Mouse (Mus musculus): ENCODE results near the gene Sertad3. TPM values are rescaled to one million over a fixed set of nuclear protein-coding genes. Genes with fewer than 3 reads are reported as not detected.

Gene Sertad3
- total and polyA plus RNA-seq, 3 experiments, result 2.0 to 6.7 TPM; not detected in 1

DNA sequence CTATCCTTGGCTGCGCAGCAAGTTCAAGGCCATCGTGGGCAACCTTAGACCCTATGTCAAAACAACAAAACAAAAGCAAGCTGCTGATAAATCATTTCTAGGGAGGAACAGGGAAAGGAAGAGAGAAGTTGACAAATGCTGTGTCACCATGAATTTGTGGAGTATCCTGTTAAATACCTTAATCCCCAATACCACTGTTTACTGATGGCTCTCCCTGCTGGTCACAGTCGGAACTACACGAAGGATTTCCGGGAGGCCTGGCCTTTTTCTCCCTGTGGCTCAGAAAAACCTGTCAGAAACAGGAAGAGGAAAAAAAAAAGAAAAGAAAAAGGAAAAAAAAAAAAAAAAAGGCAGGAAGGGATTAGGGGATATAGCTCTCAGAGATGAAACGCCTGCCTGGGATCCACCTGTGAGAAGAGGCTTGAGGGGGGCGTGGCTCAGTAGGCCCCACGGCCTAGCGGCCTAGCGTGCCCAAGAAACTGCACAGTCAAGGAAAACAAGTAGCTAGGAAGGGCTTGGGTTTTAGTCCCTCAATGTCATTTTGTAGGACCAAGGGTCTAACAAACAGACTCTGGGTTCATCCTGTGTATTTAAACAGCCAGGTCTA lies 24.2 kb upstream of the Sertad3 start (continued):
- no peak; the same call in 1 of the 2 replicates for TF ChIP-seq GATA1 (IDR thresholded peaks at IDR 0.05; ENCODE audit: low read depth, low read length)
- TF ChIP-seq TBP (IDR thresholded peaks at IDR 0.05; ENCODE audit: low read depth, low read length), result no peak
- TF ChIP-seq TAL1 (IDR thresholded peaks at IDR 0.05; ENCODE audit: low read length), result no peak
- TF ChIP-seq USF2 (IDR thresholded peaks at IDR 0.05; ENCODE audit: borderline replicate concordance in 1 of 2, insufficient read depth in 1 of 2, low read depth in 1 of 2, low read length in 2 of 2), result no peak
- peak; percentile 38 for TF ChIP-seq MXI1 (IDR thresholded peaks at IDR 0.05; ENCODE audit: low read depth, low read length)

DNA sequence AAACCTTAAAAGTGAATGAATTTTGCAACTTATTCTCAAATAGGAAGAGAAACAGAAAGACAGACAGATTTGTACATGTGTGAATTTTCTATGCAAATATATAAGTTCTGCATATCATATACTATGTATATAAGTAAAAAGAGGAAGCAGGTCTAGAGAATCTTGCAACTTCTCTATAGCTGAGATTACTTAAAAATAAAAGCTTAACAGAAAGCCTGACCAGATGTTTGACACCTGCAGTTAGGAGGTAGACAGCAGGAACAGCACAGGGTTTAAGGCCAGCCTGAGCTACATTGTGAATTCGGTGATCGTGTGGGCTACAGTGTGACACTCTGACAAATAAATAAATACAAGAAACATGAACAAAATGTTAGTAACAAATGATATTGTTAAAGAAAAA lies 22.2 kb upstream of the Sertad3 start:
- Histone ChIP-seq H3K36me3 (ENCODE audit: control insufficient read depth in 1 of 2, insufficient read depth in 2 of 2, low read length in 2 of 2) (peaks cover 0 to 45% of the 10 kb centered on the region in 2 experiments; a peak in 3 of 4 replicates), H3K4me1 (ENCODE audit: control insufficient read depth in 1 of 2, insufficient read depth in 2 of 2, low read length in 2 of 2) (peaks cover 8 to 31% of the 10 kb centered on the region in 2 experiments), H3K9ac (ENCODE audit: control insufficient read depth, low read depth, low read length, poor library complexity, severe bottlenecking) (no peak overlapping the region), H3K27ac (ENCODE audit: control insufficient read depth, low read depth, low read length) (no peak overlapping the region), H3K4me3 (ENCODE audit: control insufficient read depth in 1 of 2, insufficient read depth in 1 of 2, low read depth in 2 of 2, low read length in 2 of 2) (no peak overlapping the region), H3K9me3 (replicated peaks; ENCODE audit: insufficient read depth, low read length) (no peaks in the 10 kb centered on the region), H3K27me3 (ENCODE audit: control insufficient read depth in 1 of 2, insufficient read depth in 2 of 2, low read length in 2 of 2) (no peaks in the 10 kb centered on the region), H3K79me2 (ENCODE audit: control insufficient read depth, insufficient read depth, low read length, poor library complexity) (peaks cover 21% of the 10 kb centered on the region)
- TF ChIP-seq MAFK (IDR thresholded peaks at IDR 0.05; ENCODE audit: borderline replicate concordance, low read depth, low read length) (no peak), TCF12 (IDR thresholded peaks at IDR 0.05; ENCODE audit: low read depth, low read length) (peak; percentile 78), ETS1 (IDR thresholded peaks at IDR 0.05; ENCODE audit: low read depth, low read length) (peak; percentile 53; the same call in 1 of the 2 replicates), EP300 (IDR thresholded peaks at IDR 0.05; ENCODE audit: low read depth in 1 of 2, low read length in 2 of 2) (peak in 1 of 2 experiments; percentile 47; a peak in 1 of 4 replicates), RCOR1 (IDR thresholded peaks at IDR 0.05; ENCODE audit: low read depth, low read length) (peak; percentile 97), TBP (IDR thresholded peaks at IDR 0.05; ENCODE audit: low read depth, low read length) (no peak), CHD2 (IDR thresholded peaks at IDR 0.05; ENCODE audit: low read length) (no peak), MYB (IDR thresholded peaks at IDR 0.05; ENCODE audit: low read depth, low read length) (no peak)
- DNase-seq (ENCODE audit: low read depth, low spot score), result peak; percentile 51

DNA sequence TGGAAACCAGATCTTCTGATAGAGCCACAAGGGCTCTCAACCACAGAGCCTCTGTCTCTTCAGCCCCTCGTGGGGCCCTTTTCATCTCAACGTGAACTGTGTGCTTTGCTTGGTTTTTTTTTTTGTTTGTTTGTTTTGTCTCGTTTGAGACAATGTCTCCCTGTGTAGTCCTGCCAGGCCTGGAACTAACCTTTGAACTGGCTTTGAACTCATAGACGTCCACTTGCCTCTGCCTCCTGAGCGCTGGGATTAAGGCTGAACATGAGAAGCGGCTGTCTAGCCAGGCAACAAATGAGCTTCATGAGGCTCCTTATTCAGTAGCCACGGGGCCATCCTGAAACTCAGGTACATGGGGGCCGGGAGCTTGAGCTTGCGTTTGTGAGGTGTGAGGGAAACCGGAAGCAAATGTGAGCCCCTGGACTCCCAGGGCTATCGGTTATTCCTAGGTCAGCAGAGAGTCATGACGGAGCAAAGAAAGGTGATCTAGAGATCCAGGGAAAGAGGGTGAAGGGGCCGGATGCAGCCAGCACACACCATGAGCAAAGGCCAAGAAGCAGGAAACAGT lies 21.3 kb upstream of the Sertad3 start:
- H3K9me3 ChIP-seq (replicated peaks; ENCODE audit: insufficient read depth, low read length), result no peaks in the 10 kb centered on the region
- no peaks in the 10 kb centered on the region for H3K27me3 ChIP-seq (ENCODE audit: control insufficient read depth in 1 of 2, insufficient read depth in 2 of 2, low read length in 2 of 2)
- H3K4me3 ChIP-seq (ENCODE audit: control insufficient read depth in 1 of 2, insufficient read depth in 1 of 2, low read depth in 2 of 2, low read length in 2 of 2), result no peak overlapping the region
- H3K27ac ChIP-seq (ENCODE audit: control insufficient read depth, low read depth, low read length), result no peak overlapping the region
- peaks cover 0 to 47% of the 10 kb centered on the region in 2 experiments; a peak in 3 of 4 replicates for H3K36me3 ChIP-seq (ENCODE audit: control insufficient read depth in 1 of 2, insufficient read depth in 2 of 2, low read length in 2 of 2)
- TF ChIP-seq MAZ (IDR thresholded peaks at IDR 0.05; ENCODE audit: low read depth, low read length), result no peak
- no peak for TF ChIP-seq TAL1 (IDR thresholded peaks at IDR 0.05; ENCODE audit: low read length)
- TF ChIP-seq GATA1 (IDR thresholded peaks at IDR 0.05; ENCODE audit: low read depth, low read length), result no peak
- no peak for TF ChIP-seq ZKSCAN1 (IDR thresholded peaks at IDR 0.05; ENCODE audit: low read depth, low read length)
- no peak for TF ChIP-seq SMC3 (IDR thresholded peaks at IDR 0.05; ENCODE audit: low read depth, low read length)
- TF ChIP-seq ZNF384 (IDR thresholded peaks at IDR 0.05; ENCODE audit: low read depth, low read length), result no peak
- no peak for TF ChIP-seq TBP (IDR thresholded peaks at IDR 0.05; ENCODE audit: low read depth, low read length)
- no peak for DNase-seq (ENCODE audit: low read depth, low spot score)
- peaks cover 8 to 26% of the 10 kb centered on the region in 2 experiments for H3K4me1 ChIP-seq (ENCODE audit: control insufficient read depth in 1 of 2, insufficient read depth in 2 of 2, low read length in 2 of 2)
- H3K9ac ChIP-seq (ENCODE audit: control insufficient read depth, low read depth, low read length, poor library complexity, severe bottlenecking), result no peak overlapping the region
- H3K79me2 ChIP-seq (ENCODE audit: control insufficient read depth, insufficient read depth, low read length, poor library complexity), result peaks cover 24% of the 10 kb centered on the region
